Mouse (Mus musculus): ENCODE results near the gene 2310022B05Rik. TPM values are rescaled to one million over a fixed set of nuclear protein-coding genes. Genes with fewer than 3 reads are reported as not detected.

2310022B05Rik gene
- total RNA-seq (2014; rRNA removed), result 3.0 and 4.2 TPM in 2 replicates
- 11.8 and 12.0 TPM in 2 replicates for polyA plus RNA-seq (2012; rRNA removed)

GRCm38 (mm10) chr8:124663112-124663873 is at the start of gene 2310022B05Rik:
TSS of gene 2310022B05Rik (minus strand) at chr8:124663369.
- 3% methylated on average over 69 of the region's 69 CpGs for WGBS
- Histone ChIP-seq H3K4me3 (ENCODE audit: insufficient read depth, low read depth, low read length) (peak within 1 kb of the TSS; percentile 91), H3K9ac (ENCODE audit: low read depth, low read length) (peak within 1 kb of the TSS; percentile 94), H3K36me3 (ENCODE audit: control insufficient read depth, insufficient read depth, low read length) (no peaks in the 10 kb centered on the region), H3K4me1 (ENCODE audit: control insufficient read depth, insufficient read depth, low read length) (peaks cover 23% of the 10 kb centered on the region), H3K79me2 (ENCODE audit: control insufficient read depth, insufficient read depth, low read length) (peaks cover 24% of the 10 kb centered on the region; the same call in 1 of the 2 replicates), H3K27ac (replicated peaks; ENCODE audit: insufficient read depth, low read depth, low read length) (peak within 1 kb of the TSS; percentile 52), H3K27me3 (ENCODE audit: control insufficient read depth, insufficient read depth, low read length) (no peaks in the 10 kb centered on the region)
- peak; percentile 81 for DNase-seq (ENCODE audit: extremely low read depth, low read depth, low spot score)
- TF ChIP-seq POLR2A (IDR thresholded peaks at IDR 0.05; ENCODE audit: extremely low read depth, insufficient read depth, low read length) (peak; percentile 88), CTCF (IDR thresholded peaks at IDR 0.05; ENCODE audit: low read depth, low read length) (no peak)

- Histone ChIP-seq H3K27me3 (ENCODE audit: control insufficient read depth, insufficient read depth, low read length) (no peaks in the 10 kb centered on the region), H3K4me3 (ENCODE audit: insufficient read depth, low read depth, low read length) (no peak overlapping the region), H3K9ac (ENCODE audit: low read depth, low read length) (no peak overlapping the region), H3K27ac (replicated peaks; ENCODE audit: insufficient read depth, low read depth, low read length) (no peak overlapping the region), H3K36me3 (ENCODE audit: control insufficient read depth, insufficient read depth, low read length) (peaks cover 7% of the 10 kb centered on the region; the same call in 1 of the 2 replicates), H3K4me1 (ENCODE audit: control insufficient read depth, insufficient read depth, low read length) (no peaks in the 10 kb centered on the region), H3K79me2 (ENCODE audit: control insufficient read depth, insufficient read depth, low read length) (no peaks in the 10 kb centered on the region)
- DNase-seq (ENCODE audit: extremely low read depth, low read depth, low spot score), result no peak
- WGBS, result 99% methylated on average over 8 of the region's 8 CpGs
- TF ChIP-seq CTCF (IDR thresholded peaks at IDR 0.05; ENCODE audit: low read depth, low read length), result no peak
Measured at GRCm38 (mm10) chr8:124705823-124706222, 42.7 kb upstream of the 2310022B05Rik start.

- Histone ChIP-seq H3K9ac (ENCODE audit: low read depth, low read length) (no peak overlapping the region), H3K27ac (replicated peaks; ENCODE audit: insufficient read depth, low read depth, low read length) (no peak overlapping the region), H3K27me3 (ENCODE audit: control insufficient read depth, insufficient read depth, low read length) (no peaks in the 10 kb centered on the region), H3K4me3 (ENCODE audit: insufficient read depth, low read depth, low read length) (no peak overlapping the region), H3K4me1 (ENCODE audit: control insufficient read depth, insufficient read depth, low read length) (no peaks in the 10 kb centered on the region), H3K79me2 (ENCODE audit: control insufficient read depth, insufficient read depth, low read length) (no peaks in the 10 kb centered on the region), H3K36me3 (ENCODE audit: control insufficient read depth, insufficient read depth, low read length) (peaks cover 8% of the 10 kb centered on the region)
- DNase-seq (ENCODE audit: extremely low read depth, low read depth, low spot score), result no peak
- TF ChIP-seq CTCF (IDR thresholded peaks at IDR 0.05; ENCODE audit: low read depth, low read length) (no peak), POLR2A (IDR thresholded peaks at IDR 0.05; ENCODE audit: extremely low read depth, insufficient read depth, low read length) (no peak)
- 82% methylated on average over 4 of the region's 4 CpGs for WGBS
Measured at GRCm38 (mm10) chr8:124704376-124704775, 41.2 kb upstream of the 2310022B05Rik start.

GRCm38 (mm10) chr8:124703526-124703925 is 40.4 kb upstream of the 2310022B05Rik start:
- no peaks in the 10 kb centered on the region for H3K4me1 ChIP-seq (ENCODE audit: control insufficient read depth, insufficient read depth, low read length)
- no peak overlapping the region for H3K27ac ChIP-seq (replicated peaks; ENCODE audit: insufficient read depth, low read depth, low read length)
- H3K79me2 ChIP-seq (ENCODE audit: control insufficient read depth, insufficient read depth, low read length), result no peaks in the 10 kb centered on the region
- H3K27me3 ChIP-seq (ENCODE audit: control insufficient read depth, insufficient read depth, low read length), result no peaks in the 10 kb centered on the region
- H3K9ac ChIP-seq (ENCODE audit: low read depth, low read length), result no peak overlapping the region
- no peak overlapping the region for H3K4me3 ChIP-seq (ENCODE audit: insufficient read depth, low read depth, low read length)
- TF ChIP-seq CTCF (IDR thresholded peaks at IDR 0.05; ENCODE audit: low read depth, low read length), result no peak
- no peak for TF ChIP-seq POLR2A (IDR thresholded peaks at IDR 0.05; ENCODE audit: extremely low read depth, insufficient read depth, low read length)
- peaks cover 10% of the 10 kb centered on the region for H3K36me3 ChIP-seq (ENCODE audit: control insufficient read depth, insufficient read depth, low read length)
- no peak for DNase-seq (ENCODE audit: extremely low read depth, low read depth, low spot score)
- 66% methylated on average over 4 of the region's 4 CpGs for WGBS

- no peaks in the 10 kb centered on the region for H3K79me2 ChIP-seq (ENCODE audit: control insufficient read depth, insufficient read depth, low read length)
- no peak overlapping the region for H3K9ac ChIP-seq (ENCODE audit: low read depth, low read length)
- no peak overlapping the region for H3K4me3 ChIP-seq (ENCODE audit: insufficient read depth, low read depth, low read length)
- H3K4me1 ChIP-seq (ENCODE audit: control insufficient read depth, insufficient read depth, low read length), result no peaks in the 10 kb centered on the region
- TF ChIP-seq CTCF (IDR thresholded peaks at IDR 0.05; ENCODE audit: low read depth, low read length) (no peak), POLR2A (IDR thresholded peaks at IDR 0.05; ENCODE audit: extremely low read depth, insufficient read depth, low read length) (no peak)
- DNase-seq (ENCODE audit: extremely low read depth, low read depth, low spot score), result no peak
- H3K27ac ChIP-seq (replicated peaks; ENCODE audit: insufficient read depth, low read depth, low read length), result no peak overlapping the region
- 78% methylated on average over 3 of the region's 3 CpGs for WGBS
- H3K36me3 ChIP-seq (ENCODE audit: control insufficient read depth, insufficient read depth, low read length), result peaks cover 9% of the 10 kb centered on the region
- H3K27me3 ChIP-seq (ENCODE audit: control insufficient read depth, insufficient read depth, low read length), result no peaks in the 10 kb centered on the region
Measured at GRCm38 (mm10) chr8:124702183-124702582, 39.0 kb upstream of the 2310022B05Rik start.

GRCm38 (mm10) chr8:124701023-124701422 is 37.9 kb upstream of the 2310022B05Rik start:
- H3K4me3 ChIP-seq (ENCODE audit: insufficient read depth, low read depth, low read length), result no peak overlapping the region
- no peaks in the 10 kb centered on the region for H3K79me2 ChIP-seq (ENCODE audit: control insufficient read depth, insufficient read depth, low read length)
- H3K9ac ChIP-seq (ENCODE audit: low read depth, low read length), result no peak overlapping the region
- TF ChIP-seq POLR2A (IDR thresholded peaks at IDR 0.05; ENCODE audit: extremely low read depth, insufficient read depth, low read length) (no peak), CTCF (IDR thresholded peaks at IDR 0.05; ENCODE audit: low read depth, low read length) (no peak)
- no peaks in the 10 kb centered on the region for H3K4me1 ChIP-seq (ENCODE audit: control insufficient read depth, insufficient read depth, low read length)
- no peak overlapping the region for H3K27ac ChIP-seq (replicated peaks; ENCODE audit: insufficient read depth, low read depth, low read length)
- H3K27me3 ChIP-seq (ENCODE audit: control insufficient read depth, insufficient read depth, low read length), result no peaks in the 10 kb centered on the region
- 85% methylated on average over 9 of the region's 9 CpGs for WGBS
- H3K36me3 ChIP-seq (ENCODE audit: control insufficient read depth, insufficient read depth, low read length), result peaks cover 7% of the 10 kb centered on the region
- no peak for DNase-seq (ENCODE audit: extremely low read depth, low read depth, low spot score)

All from liver, adult 2 months (tissue).